Mouse (Mus musculus) thymus, postnatal 14 days (tissue): ENCODE measurements around the gene Cks1brt.
"Not testable (repeated sequence)": the region's sequence is repeated elsewhere in the genome, so short reads cannot be mapped to it uniquely, and the experiment has no call there.

ENCODE experiments used
- DNase-seq: peaks from one replicate; pipeline ENCODE4 v3.0.0; 2021

Cks1brt gene

GRCm38 (mm10) chr8:85151624-85152023 is at the start of gene Cks1brt:
Gene Cks1brt, plus strand, starts transcription at chr8:85151924.
- DNase-seq, result no peak

GRCm38 (mm10) chr8:85113241-85113640 is 38.5 kb upstream of the Cks1brt start:
- no peak for DNase-seq

- no peak for DNase-seq
Observed at GRCm38 (mm10) chr8:85115501-85115900, 36.2 kb upstream of the Cks1brt start.

- DNase-seq, result no peak
Observed at GRCm38 (mm10) chr8:85116984-85117383, 34.7 kb upstream of the Cks1brt start.

GRCm38 (mm10) chr8:85119052-85119981 is 32.4 kb upstream of the Cks1brt start:
- peak; percentile 36 for DNase-seq

GRCm38 (mm10) chr8:85120251-85120650 is 31.5 kb upstream of the Cks1brt start:
- not testable (repeated sequence) for DNase-seq

GRCm38 (mm10) chr8:85122995-85123394 is 28.7 kb upstream of the Cks1brt start, which contains the start of gene Zfp791:
Gene Zfp791, minus strand, starts transcription at chr8:85123095.
- DNase-seq, result no peak

- DNase-seq, result no peak
Observed at GRCm38 (mm10) chr8:85123691-85124090, 28.0 kb upstream of the Cks1brt start.

- DNase-seq, result no peak
Observed at GRCm38 (mm10) chr8:85132335-85132734, 19.4 kb upstream of the Cks1brt start.

- not testable (repeated sequence) for DNase-seq
Observed at GRCm38 (mm10) chr8:85135690-85136089, 16.0 kb upstream of the Cks1brt start.

- no peak for DNase-seq
Observed at GRCm38 (mm10) chr8:85142516-85142915, 9.2 kb upstream of the Cks1brt start.

GRCm38 (mm10) chr8:85171291-85171690 is 19.6 kb downstream of the Cks1brt start:
- DNase-seq, result peak; percentile 20

GRCm38 (mm10) chr8:85175892-85176291 is 24.2 kb downstream of the Cks1brt start:
- no peak for DNase-seq

- DNase-seq, result no peak
Observed at GRCm38 (mm10) chr8:85192346-85192745, 40.6 kb downstream of the Cks1brt start.

GRCm38 (mm10) chr8:85220220-85220619 is 68.5 kb downstream of the Cks1brt start:
- no peak for DNase-seq

- DNase-seq, result no peak
Observed at GRCm38 (mm10) chr8:85220992-85221391, 69.3 kb downstream of the Cks1brt start.
